Mouse (Mus musculus) right cerebral cortex, adult 18-20 months (tissue): ENCODE results near the gene Mt4.
"Not testable (repeated sequence)": the region's sequence is repeated elsewhere in the genome, so short reads cannot be mapped to it uniquely, and the experiment has no call there.

Source experiments
- DNase-seq: peaks from one replicate; pipeline ENCODE4 v3.0.0; 2022; ENCODE audit warnings: mixed read lengths

Mt4 gene

GRCm38 (mm10) chr8:94135556-94135955 is 1.4 kb upstream of the Mt4 start:
- no peak for DNase-seq

- DNase-seq, result no peak
Observed at GRCm38 (mm10) chr8:94136192-94136591, 805 bp upstream of the Mt4 start.

- DNase-seq, result no peak
Observed at GRCm38 (mm10) chr8:94140266-94140795, 3.3 kb downstream of the Mt4 start.

DNA sequence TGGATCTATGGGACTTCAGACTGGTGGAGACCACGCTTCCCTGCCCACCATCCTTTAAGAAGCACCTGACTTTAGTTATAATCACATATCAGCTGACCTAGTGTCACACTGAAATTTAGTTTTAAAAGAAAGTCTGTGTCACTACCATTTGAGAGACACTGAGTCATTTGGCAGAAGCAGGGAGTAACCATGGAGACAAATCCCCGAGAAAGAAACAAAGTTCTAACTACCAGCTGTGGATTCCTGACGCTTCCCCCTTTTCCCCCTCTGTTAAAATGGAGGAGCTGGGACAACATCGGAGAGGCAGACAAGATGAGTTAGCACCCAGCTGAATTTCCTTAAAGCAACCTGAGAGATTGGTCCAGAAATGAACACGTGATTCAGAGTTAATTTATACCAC is 11.2 kb downstream of the Mt4 start:
- peak; percentile 48 for DNase-seq

GRCm38 (mm10) chr8:94150925-94151324 is 13.9 kb downstream of the Mt4 start:
- no peak for DNase-seq

GRCm38 (mm10) chr8:94152513-94153300 is 15.7 kb downstream of the Mt4 start, which contains the start of gene Mt3:
Mt3 (plus strand) TSS chr8:94152607.
- DNase-seq, result peak; percentile 90

- DNase-seq, result peak; percentile 65
Observed at GRCm38 (mm10) chr8:94153451-94153850, 16.5 kb downstream of the Mt4 start.

- DNase-seq, result peak; percentile 37
Observed at GRCm38 (mm10) chr8:94154537-94154936, 17.5 kb downstream of the Mt4 start.

- DNase-seq, result no peak
Observed at GRCm38 (mm10) chr8:94156092-94156491, 19.1 kb downstream of the Mt4 start.

GRCm38 (mm10) chr8:94165772-94166171 is 28.8 kb downstream of the Mt4 start:
- not testable (repeated sequence) for DNase-seq

DNA sequence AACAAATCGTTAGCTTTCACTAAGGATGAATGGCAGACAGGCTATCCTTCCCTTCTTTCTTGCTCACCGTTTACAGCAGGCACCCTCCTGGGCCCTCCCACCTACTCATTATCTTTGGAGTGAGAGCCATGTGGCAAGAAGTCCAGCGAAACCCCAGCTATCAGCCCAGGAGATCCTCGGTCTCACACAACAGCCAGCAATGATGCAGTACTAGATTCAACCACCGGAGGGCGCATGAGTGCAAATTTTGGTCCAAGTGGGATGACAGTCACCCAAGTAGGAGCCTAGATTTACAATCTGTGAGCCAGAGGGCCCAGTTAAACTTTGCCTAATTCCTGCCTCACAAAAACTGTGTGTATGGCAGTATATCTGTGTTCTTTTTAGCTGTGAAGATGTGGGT is 30.2 kb downstream of the Mt4 start:
- DNase-seq, result peak; percentile 90

DNA sequence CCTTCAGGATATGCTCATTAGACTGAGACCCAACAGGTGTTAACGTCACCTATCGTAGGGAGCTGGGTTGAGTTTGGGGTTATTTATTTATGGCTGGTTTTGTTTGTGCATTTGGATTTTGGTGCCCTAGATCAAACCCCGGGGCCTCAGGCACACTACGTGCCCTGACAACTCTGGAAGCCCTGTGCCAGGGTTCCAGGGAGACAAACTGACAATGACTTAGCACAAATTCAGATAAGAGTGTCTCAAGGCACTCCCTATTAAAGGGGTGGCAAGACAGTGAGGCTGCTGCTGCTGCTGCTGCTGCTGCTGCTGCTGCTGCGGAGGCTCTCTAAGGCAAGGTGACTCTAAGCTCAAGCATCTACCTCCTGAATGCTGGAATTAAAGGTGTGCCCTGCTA is 32.5 kb downstream of the Mt4 start:
- no peak for DNase-seq

DNA sequence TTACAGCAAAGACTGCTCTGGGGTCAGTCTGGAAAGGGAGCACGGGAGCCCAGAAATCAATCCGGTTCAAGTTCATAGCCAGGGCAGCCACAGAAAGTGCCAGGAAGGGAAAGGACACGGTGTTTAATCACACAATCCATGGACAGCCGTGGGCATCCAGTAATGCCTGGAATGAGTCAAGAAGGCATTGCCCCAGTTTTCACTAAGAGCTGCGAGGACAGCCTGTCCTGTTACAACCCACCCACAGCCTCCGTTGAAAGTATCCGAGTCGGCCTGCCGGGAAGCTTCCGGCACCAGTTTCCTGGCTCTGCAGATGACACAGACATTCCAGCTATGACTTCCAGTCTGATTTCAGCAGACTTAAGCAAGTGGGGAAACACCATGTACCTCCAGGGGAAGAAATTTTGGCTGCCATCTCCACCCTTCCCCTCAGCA is 34.3 kb downstream of the Mt4 start:
- DNase-seq, result peak; percentile 82

DNA sequence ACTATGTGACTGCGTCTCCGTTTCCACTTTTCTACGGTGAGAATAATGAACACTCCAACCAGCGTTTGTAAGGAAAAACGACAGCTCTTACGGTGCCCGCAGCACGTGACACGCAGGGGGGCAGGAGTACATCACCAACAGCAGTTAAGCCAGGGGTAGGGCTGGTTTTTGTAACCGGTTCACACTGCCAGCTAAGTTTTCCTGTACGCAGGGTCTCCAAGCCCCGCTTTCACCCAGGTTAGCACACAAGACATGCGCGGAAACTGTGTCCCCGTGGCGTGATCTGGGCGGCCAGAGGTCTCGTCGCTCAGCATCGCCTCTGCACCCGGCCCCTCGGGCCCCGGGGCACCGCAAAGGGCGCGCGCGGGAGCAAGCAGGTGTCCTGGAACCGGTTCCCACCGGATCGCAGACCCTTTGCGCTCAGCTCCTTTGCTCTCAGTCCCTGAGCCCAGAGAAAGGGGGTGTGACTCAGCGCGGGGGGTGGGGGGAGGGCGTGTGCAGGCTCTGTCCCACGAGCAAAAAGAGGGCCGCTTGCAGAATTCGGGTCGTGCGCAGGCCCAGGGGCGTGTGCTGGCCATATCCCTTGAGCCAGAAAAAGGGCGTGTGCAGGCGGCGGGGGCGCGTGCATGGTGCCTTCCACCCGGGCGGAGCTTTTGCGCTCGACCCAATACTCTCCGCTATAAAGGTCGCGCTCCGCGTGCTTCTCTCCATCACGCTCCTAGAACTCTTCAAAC is 35.2 kb downstream of the Mt4 start, which contains the start of gene Mt2:
Gene Mt2, plus strand, starts transcription at position 590 of the 734 bp plus-strand sequence.
- peak; percentile 73 for DNase-seq

DNA sequence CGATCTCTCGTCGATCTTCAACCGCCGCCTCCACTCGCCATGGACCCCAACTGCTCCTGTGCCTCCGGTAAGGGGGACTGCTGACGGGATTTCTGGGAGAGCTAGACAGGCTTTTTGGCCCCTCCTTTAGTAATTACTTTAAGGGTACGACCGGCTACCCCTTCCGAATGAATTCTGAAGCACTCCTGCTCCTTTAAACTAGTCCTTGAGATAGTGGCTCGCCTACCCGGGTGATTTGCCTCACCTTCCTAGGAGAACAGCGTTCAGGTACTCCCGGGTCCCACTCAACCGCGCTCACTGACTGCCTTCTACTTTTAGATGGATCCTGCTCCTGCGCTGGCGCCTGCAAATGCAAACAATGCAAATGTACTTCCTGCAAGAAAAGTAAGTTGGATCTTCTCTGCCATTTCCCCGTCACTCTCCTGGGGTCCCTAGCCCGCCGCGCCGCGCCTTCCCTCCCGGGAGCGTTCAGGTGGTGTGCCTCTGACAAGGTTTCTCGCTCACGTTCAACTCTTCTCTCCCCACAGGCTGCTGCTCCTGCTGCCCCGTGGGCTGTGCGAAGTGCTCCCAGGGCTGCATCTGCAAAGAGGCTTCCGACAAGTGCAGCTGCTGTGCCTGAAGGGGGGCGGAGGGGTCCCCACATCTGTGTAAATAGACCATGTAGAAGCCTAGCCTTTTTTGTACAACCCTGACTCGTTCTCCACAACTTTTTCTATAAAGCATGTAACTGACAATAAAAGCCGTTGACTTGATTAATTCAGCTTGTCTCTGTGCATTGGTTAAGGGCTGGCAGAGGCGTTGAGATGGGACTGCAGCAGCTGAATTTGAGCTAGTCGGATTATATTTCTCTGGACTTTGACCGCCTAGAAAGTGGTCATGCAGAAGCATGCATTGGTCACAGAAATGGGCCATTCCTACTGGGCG is 36.1 kb downstream of the Mt4 start:
- DNase-seq, result peak; percentile 27

DNA sequence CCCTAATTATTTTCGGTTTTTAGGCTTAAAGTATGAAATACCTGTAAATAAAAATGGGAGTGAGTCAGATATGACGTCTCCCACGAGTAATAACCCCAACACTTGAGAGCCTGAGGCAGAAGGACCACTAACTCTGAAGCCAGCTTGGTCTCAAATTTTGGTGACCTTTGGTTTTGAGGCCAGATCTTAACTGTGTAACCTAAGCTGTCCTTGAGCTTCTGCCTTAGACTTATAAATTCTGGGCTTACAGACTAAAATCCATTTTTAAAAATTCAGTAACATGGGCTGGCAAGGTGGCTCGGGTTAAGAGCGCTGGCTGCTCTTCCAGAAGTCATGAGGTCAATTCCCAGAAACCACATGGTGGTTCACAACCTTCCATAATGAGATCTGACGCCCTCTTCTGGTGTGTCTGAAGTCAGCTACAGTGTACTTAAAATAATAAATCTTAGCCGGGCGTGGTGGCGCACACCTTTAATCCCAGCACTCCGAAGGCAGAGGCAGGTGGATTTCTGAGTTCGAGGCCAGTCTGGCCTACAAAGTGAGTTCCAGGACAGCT is 36.9 kb downstream of the Mt4 start:
- DNase-seq, result no peak

- DNase-seq, result no peak
Observed at GRCm38 (mm10) chr8:94174619-94175213, 37.7 kb downstream of the Mt4 start.

DNA sequence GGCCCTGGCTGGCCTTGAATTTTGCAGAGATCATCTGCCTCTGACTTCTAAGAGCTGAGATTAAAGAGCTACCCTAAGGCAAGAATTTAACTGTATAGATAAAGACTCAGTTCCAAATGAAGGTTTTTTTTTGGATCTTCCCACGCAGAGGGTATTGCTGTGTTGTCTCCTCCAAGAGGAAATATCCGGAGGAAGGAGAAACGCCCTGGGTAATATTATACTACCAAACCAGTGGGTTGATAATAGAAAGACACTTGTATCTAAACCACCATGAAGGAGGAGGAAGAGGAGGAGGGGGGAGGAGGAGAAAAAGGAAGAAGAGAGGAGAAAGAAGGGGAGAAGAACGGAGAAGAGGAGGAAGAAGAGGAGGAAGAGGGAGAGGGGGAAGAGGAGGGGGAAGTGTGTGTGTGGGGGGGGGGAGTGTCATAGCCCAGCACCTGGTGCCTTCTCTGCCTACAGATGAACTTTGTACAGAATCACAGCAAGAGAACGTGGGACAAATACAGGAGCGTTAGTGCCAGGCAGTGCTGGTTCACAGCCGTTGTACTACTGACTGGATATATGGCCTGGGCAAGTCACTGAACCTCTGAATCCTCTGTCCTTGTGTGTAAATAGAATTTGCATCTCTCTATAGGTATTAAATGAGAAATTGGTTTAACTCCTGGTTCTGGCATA is 40.9 kb downstream of the Mt4 start:
- DNase-seq, result no peak

DNA sequence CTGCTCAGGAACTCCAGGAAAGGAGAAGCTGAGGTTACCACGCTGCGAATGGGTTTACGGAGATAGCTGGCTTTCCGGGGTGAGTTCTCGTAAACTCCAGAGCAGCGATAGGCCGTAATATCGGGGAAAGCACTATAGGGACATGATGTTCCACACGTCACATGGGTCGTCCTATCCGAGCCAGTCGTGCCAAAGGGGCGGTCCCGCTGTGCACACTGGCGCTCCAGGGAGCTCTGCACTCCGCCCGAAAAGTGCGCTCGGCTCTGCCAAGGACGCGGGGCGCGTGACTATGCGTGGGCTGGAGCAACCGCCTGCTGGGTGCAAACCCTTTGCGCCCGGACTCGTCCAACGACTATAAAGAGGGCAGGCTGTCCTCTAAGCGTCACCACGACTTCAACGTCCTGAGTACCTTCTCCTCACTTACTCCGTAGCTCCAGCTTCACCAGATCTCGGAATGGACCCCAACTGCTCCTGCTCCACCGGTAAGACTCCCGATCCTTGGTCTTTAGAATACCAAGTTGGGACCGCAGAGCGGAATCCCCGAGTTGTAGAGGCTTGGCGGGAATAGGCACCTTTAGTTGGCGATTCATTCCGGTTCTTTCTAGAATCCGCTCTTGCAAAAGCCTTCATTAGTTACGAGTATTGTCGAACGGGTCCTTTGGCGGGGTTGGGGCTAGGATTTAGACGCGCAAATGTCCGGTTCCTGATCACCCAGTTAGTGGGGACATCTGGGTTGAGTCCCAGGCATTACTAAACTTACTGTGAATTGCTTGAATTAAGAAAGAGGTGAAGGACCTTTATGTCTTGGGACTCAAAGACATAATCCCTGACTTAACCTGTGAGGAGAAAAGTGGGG is 42.1 kb downstream of the Mt4 start, which contains the start of gene Mt1:
Gene Mt1, plus strand, starts transcription at position 226 of the 856 bp plus-strand sequence.
- DNase-seq, result peak; percentile 94
